Mouse (Mus musculus) natural killer cell, adult 2 months (primary cell): ENCODE results near the gene Hnf1b.
A peak's percentile ranks its signal among the peaks of the same experiment; 100 is the strongest.

Source experiments
- DNase-seq, 2 experiments: peaks; one replicate each; pipeline ENCODE4 v3.0.0; 2022; ENCODE audit warnings: low spot score in 2 of 2

Gene Hnf1b

GRCm38 (mm10) chr11:83896430-83897410 lies 46.9 kb downstream of the Hnf1b start:
- no peak for DNase-seq

DNA sequence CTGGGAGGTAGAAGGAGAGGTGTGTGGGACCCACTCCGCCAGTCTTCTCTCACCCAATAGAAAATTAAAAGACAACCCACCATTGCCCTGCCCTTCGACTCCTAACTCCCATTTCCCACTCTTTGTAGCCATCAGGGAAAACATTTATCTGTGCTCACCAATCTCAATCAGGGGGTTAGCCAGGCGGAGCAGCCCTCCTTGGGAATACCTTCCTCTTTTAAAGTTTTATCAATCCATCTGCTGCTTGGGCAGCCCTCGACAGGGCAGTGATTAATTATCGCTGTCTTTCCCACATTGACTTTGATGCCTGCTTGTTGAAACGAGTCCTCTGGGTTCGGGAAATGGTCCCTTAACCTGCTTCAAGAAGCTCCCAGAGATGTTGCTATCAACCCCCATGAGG lies 47.7 kb downstream of the Hnf1b start:
- DNase-seq: no peak

DNA sequence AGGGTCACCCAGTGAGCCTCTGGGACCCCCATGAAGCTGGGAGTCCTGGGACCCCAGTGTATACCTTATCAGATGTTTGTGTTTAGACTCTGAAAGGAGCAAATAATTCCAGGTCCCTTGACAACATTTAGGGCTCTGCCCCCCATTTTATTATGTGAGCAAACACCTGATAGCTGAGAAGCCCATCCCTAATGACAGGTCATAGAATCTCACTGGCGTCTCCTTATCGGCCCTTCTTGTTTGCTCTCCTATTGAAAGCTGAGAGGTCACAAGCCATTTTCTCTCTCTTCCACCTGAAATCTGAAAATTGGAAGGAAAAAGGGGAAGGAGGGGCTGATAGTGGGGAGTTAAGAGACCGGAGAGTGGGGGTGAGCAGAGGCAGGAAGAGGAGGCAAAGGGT lies 52.9 kb downstream of the Hnf1b start:
- DNase-seq: no peak

- DNase-seq: no peak
These were observed 55.9 kb downstream of the Hnf1b start for GRCm38 (mm10) chr11:83905756-83906155.

DNA sequence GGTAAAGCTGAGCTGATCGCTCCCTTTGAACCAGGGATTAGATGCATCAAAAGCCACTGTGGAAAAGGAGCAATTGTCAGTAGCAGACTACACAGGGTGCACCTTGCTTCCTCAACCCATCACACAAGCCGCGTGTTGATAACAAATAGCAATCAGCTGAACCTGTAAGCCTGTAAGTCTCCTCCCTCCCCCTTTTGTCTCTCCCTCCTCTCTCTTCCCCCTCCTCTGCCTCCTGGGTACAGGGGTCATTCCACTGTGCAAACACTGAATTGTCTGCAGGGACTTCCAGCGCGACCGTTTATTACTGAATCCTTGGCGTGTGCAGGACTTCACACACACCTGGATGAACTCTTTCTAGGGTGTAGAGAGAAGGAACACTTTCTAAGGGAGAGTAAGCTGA lies 58.5 kb downstream of the Hnf1b start:
- DNase-seq: no peak

DNA sequence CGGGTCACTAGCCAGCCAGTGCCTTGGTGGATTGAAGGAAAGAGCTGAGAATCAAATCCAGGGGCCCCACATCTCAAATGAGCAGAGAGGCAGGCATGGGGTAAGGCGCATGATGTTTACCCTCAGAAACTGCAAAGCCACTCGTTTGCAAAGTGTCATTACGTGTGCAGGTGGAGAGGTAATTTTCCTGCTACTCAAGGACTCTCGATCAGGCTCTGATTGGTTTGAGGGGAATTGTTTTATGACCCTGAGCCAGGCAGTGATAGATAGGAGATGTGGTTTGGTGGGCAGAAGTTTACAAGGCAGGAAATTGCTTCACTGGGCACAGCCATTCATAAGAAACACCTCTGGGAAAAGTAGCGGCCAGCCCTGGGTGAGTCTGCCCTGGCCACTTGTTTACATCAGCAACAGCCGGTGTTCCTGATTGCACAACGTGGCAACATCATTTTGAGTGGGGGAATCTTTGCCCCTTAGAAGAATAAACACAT lies 64.0 kb downstream of the Hnf1b start:
- DNase-seq: no peak

DNA sequence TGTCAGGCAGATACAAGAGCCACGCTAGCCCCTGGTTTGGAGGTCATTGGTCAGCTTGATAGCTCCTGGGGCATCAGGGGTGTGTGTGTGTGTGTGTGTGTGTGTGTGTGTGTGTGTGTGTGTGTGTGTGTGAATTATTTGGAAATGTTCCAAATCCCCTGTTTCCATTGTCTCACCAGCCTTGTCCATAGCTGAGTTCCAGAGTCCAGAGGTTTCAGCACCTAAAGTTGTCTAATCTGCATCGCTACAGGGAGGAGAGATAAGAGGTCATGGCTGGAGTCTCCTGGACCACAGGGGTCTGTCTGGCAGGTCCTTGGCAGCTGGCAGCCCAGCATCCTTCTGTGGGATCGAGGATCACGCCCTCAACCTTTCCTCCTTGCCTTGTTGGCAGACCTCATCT lies 64.6 kb downstream of the Hnf1b start:
- no peak for DNase-seq

GRCm38 (mm10) chr11:83922600-83922999 lies 72.7 kb downstream of the Hnf1b start:
- no peak for DNase-seq

DNA sequence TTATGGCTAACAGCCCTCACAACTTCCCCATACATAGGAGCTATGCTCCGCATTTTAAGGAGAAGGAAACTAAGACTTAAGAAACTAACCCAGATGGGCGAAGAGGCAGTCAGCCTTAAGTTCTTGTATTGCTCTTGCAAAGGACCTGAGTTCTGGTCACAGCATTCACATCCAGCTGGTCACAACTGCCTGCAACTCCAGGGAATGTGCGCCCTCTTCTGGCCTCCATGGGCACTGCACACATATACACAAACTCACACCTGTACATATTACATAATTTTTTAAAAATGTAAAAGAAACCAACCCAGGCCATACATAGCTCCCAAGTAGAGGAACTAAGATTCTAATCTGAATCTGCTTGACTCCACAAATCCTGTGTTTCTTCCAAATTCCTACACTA lies 77.2 kb downstream of the Hnf1b start:
- peak in 1 of 2 experiments; percentile 12 for DNase-seq

DNA sequence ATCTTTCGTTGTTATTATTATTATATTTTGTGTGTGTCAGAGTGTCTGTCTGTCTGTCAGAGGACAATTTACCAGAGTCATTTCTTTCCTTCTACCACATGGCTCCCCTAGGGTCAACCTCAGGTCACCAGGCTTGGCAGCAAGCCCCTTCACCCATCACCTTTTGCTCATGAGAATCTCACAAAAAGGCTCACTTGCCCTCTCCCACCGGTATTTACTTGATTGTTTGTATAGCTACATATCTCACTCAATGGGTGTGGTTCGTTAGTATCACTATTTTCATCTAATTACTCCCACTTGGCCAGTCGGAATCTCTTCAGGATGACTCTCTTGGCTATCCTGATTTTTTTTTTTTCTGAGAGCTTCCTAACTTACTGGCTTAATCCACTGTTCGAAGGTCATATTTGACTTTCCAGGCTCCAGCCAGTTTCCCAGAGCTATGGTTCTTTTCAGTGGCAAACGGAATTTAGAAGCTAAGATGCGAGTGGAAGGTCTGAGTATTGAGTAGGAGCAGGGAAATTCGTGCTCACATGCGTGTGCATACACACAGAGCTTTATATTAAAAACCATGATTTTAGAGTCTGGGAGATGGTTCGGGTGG lies 82.7 kb downstream of the Hnf1b start:
- no peak for DNase-seq

- no peak for DNase-seq
These were observed 83.5 kb downstream of the Hnf1b start for GRCm38 (mm10) chr11:83933376-83933775.

DNA sequence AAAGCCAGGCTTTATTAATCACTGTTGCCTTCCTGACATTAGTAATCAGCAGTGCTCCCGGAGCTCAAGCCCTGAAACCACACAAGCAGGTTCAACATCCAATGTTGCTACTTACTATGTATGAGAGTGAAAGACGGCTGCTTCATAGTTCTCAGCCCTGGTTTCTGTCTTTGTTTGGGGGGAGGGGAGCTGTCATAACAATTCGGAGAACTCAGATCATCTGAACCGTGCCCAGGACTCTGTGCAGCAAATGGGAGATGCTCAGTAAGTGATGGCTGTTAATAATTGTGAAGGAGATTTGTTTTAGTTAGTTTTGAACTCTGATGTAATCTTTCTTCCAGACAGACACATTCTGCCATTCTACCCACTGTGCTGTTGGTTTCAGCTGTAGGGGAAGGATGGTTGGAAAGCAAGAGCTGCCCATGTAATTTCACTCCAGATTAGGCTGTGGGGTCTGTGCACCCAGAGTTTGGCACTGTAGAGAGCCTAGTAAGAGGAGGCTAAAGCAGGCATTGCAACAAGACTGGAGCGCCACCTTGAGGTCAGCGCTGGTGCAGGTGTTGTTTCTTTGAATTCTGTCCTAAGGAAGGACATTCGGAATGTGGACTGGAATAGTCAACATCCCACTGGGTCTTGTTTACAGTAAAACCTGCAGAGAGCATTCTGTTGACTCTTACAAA lies 86.3 kb downstream of the Hnf1b start:
- peak; percentile 42 to 58 for DNase-seq

DNA sequence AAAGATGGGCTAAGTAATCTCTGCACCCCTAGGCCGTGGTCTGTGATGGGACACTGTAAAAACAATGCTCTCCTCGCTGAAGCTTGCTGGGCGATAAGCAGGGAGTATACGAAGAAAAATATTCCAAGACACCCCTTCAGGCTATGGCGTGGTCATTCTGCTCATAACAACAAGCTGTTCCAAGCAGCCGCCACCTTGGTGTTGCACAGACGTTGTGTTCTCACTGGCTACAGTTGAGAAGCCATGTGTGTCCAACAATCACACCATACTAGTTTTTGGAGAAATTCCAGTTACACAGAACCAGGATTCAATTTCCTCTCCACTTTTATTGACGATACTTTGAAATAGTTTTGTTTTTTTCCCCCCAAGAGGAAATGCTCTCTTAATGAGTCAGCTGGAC lies 88.7 kb downstream of the Hnf1b start:
- DNase-seq: no peak

DNA sequence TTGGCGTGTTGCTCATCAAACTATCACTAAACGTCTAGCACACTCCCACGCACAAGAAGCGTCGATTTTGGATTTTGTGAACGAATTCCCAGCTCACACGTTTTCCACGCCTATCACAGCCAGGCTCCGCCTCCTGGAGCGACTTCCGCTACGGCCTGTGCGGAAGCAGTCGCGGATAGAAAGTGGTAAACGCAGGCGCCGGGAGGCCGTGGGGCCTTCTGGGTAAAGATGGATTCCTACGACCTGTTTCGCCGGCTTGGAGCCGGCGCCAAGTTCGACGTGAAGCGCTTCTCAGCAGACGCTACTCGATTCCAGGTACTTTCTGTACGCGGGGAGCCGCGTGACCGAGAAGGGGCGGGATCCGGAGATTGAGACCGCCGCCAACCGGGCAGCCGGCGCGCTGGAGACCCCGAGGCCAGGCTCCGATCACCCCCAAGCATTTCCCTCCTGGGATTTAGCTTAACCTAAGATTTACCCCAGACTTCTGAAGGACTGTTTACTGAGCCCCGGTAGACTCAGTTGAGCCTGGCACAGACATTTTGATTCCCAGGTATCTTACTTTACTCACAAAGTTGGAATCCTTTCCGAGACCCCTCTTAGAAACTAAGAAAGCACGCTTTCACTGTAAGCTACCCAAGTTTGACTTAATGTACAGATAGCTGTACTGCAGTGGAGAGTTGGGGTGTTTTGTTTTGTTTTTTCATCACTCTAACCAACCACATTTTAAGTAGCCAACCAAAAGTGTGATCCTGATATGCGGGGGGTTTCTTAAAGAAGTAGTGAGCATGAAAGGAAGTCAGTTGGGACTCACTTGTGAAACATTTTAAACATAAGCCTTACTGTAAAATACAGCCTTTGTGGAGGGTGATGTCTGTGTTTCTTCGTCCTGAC lies 92.3 kb downstream of the Hnf1b start, which contains the start of gene Ddx52:
TSS of gene Ddx52 (plus strand) at position 113 of the 891 bp plus-strand sequence.
- peak; percentile 65 to 80 for DNase-seq
